Mouse (Mus musculus): Measurements from ENCODE around the gene Prkrip1.

The Prkrip1 gene

DNA sequence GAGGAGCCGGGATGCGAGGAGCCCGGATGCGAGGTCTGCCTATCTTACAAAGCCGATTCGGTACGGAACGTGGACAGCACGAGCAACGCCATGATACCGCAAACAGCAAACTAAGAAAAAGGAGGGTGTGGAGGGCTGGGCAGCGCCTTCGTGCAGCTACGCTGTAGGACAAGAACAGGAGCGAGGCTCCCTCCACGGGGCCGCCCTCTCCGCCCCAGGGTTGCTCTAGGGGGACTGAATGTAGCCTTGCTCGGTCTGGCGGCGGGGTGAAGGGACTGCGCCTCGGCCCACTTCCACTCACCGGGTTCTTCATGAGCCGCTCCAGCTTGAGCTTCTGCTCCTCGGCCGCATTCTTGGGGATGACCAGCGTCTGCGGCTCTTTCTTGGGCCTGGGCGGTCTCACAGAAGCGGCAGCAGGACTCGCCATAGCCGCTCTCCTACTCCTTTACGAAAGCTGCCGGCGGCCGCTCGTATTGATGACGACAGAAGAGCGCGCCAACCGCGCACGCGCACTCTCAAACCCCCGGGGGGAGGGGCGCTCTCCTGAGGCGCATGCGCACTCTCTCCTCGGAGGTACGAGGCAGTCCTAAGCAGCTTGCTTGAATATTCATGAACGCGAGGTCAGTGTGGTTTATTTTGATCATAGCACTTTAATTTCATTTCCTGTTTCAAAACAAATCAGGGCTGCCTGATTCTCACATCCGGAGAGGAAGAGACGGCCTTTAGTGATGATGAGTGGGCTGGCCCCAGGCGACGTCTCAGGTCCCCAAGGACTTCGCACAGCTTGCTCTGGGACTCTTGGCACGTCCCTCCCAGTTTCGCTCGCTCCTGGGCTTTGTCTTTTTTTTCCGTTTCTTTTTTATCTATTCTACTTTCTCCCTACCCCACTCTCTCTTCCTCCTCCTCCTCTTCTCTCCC lies at the start of gene Prkrip1:
Gene Prkrip1, minus strand, starts transcription at position 490 of the 918 bp plus-strand sequence.
- DNase-seq: peak; percentile 93

DNA sequence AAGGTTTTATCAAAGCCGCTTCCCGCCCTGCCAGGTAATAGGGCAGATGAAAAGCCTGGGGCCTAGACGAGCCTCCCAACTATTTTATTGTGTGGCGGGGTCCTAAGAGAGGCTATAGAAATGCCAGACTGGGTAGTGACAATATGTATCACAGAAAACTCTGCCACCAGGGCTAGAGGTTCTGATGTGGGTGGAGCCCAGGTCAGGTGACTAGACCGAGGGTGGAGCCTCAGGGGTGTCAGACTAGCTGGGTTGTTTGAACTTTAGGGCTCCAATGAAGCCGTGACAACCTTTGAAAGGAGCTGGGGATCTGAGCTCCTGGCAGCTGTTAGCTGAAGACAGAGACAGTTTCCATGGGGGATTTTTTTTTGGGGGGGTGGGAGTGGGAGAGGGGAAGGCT lies 49.7 kb upstream of the Prkrip1 start:
- no peak for DNase-seq

DNA sequence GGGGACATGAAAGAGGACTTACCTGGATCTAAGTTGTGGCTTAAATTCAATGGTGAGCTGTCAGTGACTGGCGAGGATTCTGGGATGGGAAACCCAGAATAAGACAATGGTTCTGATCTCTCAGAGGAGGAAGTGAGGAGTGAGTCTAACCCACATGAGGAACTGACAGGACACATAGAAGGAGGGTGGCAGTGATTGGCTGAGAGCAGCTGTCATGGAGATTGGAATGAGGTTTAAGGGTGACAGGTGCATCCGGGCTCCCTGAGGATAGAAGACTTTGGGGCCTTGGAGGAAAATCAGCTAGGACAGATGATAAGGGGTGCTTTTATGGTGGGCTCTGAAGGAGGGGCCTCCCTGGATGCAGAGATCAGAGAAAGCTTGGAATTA lies 47.7 kb upstream of the Prkrip1 start, which contains the start of gene Sh2b2:
Gene Sh2b2, minus strand, starts transcription at position 105 of the 387 bp plus-strand sequence.
- DNase-seq: no peak

DNA sequence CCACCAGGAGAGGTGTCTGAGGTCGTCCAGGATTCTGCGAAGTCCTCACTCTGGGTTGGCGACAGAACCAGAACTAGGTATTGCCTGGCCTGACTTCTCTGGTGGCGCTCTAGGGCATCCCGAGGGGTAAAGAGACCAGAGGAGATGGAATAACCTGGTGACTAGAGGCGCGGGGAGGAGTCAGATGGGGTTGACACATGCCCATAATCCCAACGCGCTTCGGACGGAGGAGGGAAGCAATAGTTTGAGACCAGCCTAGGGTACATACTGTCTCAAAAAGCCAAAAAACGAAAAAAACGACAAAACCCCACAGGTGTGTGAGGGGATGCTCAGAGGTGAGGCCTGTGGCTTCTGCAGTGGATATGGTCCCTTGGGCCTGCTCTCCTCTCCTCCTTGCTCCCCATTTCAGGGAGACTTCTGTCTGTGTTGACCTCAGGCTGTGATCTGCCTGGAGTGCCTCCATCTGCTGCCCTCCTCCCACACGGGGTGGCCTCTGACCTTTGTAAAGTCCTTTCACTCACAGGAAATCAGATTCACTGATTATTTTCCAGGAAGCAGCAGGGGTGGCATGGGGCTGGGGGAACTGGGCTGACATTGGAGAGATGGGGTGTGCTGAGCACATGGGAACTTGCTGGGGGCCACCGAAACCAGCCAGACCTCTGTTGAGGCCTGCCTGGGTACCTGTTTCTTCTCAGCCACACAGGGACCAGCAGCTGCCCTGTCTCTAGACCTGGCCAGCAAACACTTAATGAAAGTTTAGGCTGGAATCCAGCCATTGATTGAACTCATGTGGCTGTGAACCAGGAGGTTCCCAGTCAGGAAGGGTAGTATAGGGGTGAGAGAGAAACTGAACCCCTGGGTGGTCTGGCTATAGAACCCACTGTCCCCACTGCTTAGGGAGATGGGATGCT lies 47.0 kb upstream of the Prkrip1 start:
- no peak for DNase-seq

DNA sequence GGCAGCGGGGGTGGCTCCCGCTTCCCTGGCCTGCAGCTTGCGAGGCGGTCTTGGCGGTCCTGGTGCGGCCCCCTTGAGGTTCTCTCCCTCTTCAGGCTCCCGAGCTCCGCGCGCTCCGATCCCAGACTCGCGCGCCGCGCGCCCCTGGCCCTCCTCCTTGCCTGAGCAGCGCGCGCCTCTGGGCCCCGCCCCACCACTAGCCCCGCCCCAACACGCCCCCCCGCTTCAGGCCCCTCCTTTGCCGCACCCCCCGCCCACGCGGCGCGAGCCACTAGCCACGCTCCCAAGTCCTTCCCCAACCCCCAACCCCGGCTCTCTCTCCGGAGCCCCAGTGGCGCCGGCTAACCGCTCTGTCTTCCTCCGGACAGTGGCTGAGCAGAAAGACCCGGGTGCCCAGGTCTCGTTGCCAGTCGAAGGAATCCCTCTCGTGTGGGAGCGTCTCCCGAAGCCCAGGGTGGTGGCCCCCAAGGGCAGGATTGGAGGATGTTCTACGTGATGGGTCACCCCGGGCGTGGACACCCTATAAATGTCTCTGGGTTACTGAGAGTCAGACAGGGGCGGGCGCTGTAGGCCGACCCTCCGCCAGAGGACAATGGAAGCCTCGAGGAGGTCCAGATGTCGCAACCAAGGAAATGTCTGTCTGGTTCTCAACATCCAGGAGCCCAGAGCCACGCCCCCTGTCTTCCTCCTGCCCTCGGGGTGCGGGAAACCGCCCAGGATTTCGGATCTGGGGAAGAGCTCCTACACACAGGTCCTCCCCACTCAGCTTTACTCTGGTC lies 46.2 kb upstream of the Prkrip1 start:
- peak; percentile 40 for DNase-seq

DNA sequence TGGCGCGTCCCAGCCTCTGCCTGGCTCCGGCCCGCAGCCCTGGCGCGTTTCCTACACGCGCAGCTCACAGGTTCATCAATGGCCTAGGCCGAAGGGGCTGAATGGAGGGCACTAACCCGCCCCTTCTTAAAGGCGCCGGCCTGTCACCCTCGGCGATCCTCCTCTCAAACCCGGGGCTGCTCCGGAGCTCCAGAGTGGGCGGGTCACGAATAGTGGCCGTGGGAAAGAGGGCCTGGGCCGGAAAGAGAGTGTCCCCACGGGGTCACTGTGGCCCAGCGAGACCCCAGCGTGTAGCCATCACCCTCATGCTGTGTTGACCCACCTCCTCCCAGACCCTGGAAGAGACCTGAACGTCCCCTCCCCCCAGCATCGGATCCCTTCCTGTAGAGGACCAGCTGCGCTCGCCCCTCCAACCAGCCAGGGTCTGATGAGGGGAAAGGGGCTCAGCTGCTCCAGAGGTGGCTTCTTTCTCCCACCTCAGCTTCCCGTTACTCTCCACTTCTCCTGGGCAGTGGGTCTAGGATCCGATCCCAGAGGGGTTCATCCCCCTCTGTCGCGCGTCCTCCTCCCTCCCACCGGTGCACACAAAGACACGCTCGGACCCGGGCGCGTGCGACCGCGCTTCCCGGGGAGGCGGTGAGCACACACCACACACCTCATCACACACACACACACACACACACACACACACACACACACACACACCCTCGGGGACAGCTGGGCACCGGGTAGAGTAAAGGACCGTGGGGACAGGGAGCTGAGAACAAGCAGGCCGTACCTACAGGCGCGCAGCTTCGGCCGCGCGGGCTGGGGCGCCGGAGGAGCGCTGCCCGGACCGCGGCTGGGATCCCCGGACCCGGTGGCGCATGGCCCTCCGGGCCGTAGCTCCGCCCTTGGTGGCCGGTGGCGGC lies 45.3 kb upstream of the Prkrip1 start:
- DNase-seq: peak; percentile 19

DNA sequence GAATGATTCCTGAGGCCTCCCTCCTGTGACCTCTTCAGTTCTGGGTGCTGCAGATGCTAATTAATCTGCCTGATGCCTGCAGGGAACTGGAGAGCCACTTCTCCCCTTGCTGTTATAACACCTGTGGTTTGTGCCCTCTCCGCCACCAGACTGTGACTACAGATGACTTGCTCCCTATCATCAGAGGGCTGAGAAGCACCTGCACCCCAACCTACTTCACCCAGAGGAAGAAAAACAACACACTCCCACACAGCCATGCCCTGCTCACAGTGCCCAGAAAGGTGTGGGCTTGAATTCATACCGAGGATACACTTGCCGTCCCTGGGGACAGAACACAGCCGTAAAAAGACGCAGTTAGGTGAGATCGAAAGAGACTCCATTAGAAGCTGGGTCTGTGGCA lies 42.4 kb upstream of the Prkrip1 start:
- no peak for DNase-seq

DNA sequence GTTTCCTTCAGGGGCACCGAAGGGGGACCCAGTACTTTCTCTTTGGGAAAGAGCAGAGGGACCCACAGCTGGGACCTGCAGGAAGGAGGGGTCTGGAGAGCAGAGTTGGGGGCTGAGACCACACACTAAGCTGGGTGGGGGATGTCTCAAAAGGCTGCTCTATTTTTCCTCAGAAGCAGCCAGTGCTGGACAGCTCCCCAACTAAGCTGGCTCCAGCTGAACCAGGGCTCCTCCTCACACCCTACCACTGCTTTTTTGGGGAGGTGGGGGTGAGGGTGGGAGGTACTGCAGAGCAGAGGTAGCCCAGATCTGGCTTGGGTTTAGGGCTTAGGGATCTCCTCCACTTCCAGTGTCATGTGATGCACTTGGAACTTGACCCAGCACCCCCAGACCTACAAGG lies 41.6 kb upstream of the Prkrip1 start:
- no peak for DNase-seq

DNA sequence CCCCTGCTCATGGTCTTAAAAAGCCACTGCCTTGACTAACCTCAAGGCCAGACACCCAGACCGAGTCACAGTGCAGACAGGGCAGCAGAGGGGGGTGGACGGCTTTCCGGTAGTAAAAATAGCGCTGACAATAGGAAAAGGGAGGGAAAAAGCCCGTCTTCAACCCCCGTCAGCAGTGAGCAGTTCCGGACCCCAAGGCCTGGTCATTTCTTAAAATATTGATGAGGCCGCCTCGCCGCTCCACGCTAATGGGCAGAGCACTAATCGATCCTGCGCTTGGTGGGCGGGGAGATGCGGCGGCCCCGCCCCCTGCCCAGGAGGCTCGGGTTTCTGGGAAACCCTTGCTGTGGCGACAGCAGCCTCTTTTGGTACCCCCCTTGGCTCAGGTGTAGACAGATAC lies 38.8 kb upstream of the Prkrip1 start:
- no peak for DNase-seq

DNA sequence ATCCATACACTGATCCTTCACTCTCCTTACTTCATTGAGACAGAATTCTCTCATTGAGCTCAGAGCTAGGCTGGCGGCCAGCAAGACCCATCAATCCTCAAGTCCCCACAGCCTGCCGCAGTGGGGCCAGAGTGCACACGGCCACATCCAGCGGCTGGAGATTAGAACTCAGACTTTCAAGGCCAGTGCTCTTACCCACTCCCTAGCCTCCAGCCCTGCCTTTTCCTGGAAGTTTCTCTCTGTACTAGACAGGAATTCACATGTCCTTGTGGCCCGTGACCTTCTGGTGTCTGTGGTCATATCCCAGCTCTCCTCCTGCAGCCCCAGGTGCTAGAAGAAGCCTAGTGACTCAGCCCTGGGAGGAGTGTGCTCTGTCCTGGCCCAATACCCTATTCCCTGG lies 37.8 kb upstream of the Prkrip1 start:
- no peak for DNase-seq

DNA sequence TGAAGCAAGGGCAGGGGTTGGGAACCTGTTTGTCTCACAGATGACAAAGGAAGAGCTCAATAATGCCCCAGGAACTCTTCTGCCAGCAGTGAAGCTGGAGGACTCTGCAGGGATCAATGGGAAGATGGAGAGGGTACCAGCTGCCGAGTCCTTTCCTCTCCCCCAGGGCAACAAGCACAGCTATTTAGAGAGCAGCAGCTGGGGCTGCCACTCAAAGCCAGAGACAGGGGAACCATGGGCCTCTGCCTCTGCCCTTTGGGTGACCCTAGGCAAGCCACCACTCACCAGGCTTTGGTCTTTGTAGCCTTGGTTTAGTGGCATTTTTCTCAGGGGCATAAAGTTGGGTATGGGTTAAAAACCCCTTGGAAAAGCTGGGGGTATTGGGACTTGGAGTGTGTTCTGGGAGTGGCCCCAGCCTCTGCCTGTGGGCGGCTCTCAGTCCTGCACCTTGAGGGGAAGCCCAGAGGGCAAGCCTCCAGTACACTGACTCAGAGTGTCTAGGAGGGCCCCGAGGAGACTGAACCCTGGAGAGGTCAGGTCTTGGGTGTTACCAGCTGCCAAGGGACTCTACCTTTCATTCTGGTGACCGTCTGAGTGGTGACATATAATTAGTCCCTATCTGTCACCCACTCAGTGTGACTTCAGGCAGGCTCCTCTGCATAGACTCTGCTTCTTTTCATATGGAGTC lies 31.7 kb upstream of the Prkrip1 start:
- DNase-seq: no peak

DNA sequence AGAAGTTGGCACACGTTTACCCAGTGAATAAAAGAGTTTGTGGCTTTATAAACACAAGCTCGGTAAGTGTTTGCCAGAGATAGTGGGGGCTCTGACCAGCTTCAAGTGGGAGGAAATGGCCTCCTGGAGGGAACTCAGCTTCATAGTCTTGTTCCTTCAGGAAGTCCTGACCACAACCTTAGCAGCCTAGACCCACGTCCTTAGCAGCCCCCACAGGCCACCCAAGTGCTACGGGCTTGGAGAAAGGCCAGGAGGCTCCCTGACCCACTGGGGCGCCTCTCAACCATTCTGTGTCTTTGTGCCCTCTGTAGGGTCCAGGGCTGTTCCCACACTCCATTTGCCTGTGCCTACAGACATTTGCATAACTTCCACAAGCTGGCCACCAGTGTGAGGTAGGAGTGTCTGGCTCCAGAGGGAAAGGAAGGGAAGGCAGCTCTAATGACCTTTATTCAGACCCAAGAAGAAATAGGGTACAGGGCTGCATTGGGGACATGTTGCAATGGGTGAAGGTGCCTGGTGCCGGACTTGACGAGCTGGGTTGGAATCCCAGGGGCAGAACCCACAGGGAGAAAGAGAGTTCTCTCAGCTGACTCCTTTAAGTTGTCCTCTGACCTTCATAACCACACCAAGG lies 27.6 kb upstream of the Prkrip1 start:
- no peak for DNase-seq

DNA sequence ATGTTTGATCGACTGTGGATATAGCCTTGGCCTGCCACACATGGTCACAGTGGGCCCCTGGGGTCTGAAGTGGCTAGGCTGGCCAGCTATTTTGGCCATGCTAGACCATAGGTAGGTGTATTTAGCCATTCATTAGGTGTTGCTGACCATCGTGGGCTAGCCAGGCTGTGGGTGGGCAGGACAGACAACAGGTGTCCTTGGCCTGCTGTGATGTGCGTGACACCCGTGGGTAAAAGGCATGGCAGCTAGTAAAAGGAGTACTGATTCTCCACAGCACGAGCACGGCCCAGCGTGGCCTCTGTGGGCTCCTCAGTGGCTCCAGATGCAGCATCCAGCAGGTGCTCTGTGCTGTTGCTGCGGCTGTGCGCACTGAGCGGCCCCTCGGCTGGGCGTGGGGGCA lies 19.8 kb upstream of the Prkrip1 start:
- DNase-seq: no peak

DNA sequence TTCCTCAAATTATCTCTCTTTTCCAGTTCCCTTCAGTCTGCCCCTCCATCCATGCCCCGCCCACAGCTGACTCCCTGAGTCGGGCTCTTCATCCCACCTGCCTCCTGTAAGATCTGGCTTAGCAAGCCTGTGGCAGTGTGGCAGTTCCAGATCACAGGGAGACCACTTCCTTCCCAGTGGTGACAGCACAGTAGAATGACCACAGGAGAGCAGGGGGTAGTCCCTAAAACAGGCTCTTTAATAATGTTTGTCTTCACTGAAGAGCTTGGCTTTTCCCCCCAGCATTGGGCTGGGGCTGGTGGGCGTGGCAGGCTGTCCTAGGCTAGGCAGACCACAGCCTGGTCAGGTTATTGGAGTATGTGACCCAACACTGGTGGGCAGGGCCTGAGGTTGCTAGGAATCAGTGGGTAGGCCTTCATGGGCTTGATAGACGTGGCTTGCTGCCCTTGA lies 19.2 kb upstream of the Prkrip1 start:
- DNase-seq: no peak

DNA sequence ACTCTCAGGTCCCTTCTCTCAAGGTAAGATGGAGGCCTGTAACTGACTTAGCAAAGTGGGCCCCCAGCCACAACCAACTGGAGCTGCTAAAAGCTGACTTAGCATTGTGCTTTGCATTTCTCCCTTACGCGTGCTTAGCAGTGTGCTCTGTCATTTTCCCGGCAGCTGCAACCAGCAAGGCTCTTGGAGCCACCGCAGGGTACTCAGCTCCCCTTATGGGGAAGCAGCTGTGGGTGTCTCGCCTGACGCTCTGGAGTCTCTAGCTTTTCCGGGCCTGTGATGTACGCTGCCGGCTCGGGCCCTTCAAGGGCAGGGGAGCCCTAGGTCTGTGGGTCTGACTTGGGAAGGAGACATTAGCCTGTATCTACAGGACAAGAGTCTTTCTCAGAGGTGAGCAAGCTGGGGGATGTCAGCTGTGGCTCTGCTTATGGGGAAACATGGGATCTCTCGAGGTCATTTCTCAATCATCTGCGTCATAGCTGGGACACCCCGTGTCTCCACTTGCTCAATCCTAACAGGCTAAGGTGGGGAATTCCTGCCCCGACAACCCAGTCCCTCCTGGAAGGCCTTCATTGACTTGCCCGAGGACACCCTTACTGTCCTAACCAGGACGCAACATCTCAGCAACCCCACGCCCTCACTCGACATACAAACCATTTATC lies 18.4 kb upstream of the Prkrip1 start:
- no peak for DNase-seq

DNA sequence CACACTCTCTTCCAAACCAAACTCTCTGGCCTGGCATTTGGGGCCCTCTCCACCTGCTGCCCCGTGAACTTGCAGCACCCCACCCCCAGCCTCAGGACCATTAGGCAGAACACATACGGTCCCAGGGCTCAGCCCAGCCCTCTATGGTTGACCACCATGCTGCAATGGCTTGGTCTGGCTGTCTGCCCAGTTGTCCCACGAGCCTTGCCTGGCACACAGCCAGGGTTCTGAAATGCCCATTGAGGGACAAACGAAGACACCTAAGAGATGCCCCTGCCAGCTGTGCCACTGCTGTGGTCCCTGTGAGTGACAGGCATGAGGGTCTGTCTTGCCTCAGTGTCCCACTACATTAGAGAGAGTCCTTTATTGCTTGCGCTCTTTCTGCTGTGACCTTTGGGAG lies 17.2 kb upstream of the Prkrip1 start:
- DNase-seq: no peak

DNA sequence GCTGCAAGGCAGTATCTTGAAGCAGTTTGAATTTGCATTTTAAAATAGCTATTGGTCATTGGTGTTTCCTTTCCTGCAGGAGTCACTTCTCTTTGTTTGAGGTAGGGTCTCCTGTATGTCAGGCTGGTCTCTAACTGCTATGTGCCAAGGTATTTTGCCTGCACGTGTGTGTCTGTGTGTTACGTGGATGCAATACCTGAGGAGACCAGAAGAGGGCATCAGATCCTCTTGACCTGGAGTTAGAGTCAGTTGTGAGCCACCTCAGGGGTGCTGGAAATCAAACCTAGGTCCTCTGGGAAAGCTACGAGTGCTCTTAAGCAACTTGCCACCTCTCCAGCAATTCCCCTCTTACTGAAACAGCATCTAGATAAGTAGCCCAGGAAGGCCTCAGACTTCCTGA lies 16.4 kb upstream of the Prkrip1 start:
- no peak for DNase-seq

DNA sequence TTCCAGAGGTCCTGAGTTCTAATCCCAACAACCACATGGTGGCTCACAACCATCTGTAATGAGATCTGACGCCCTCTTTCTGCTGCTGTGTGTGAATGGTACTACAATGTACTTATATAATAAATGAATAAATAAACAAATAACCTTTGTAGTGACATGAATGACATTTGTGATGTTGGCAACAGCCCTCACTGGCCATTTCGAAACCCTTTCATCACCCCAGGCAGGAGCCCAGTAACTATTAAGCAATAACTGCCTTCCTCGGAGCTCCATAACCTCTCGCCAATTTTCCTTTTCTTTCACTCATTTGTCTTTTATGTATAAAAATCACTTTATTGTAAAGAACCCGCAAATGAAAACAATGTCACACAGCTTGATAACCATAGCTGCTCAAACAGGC lies 15.0 kb upstream of the Prkrip1 start:
- no peak for DNase-seq

DNA sequence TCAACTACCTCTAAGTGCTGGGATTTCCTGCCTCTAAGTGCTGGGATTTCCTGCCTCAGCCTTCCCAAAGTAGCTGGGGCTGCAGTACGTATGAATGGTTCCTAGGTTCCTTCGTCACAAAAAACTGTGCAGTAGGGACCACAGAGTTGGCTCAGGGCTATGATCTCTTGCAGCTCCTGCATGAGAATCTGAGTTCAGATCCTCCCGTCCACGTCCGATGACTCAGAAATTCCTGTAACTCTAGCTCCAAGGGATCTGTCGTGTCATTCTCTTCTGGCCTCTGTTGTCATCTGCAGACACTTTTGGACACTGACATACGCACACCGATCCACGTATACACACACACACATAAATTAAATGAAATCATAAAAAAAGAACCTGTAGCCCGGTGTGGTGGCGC lies 14.0 kb upstream of the Prkrip1 start:
- no peak for DNase-seq
